Mouse (Mus musculus) midbrain, embryonic 14.5 days (tissue): ENCODE data around the gene Dmac2. TPM values are rescaled to one million over a fixed set of nuclear protein-coding genes. Genes with fewer than 3 reads are reported as not detected.
A peak's percentile ranks its signal among the peaks of the same experiment; 100 is the strongest.

Experiments
- ATAC-seq: fragments of 200-750 bp; cut with Nextera tagmentation; 2 replicates; pipeline ENCODE4 v1.8.0; 2017; ENCODE audit warnings: moderate number of reproducible peaks, moderate library complexity; ENCODE audit not compliant: low FRiP score, low TSS enrichment
- DNase-seq: peaks from one replicate; pipeline ENCODE4 v3.0.0-alpha.2; 2015
- H3K27ac ChIP-seq: fragments of 300-500 bp; sonication (generic); replicated peaks from 2 replicates; pipeline ENCODE4 v1.5.1; 2014; ENCODE audit warnings: mild to moderate bottlenecking, low read depth, low read length, moderate library complexity
- H3K27me3 ChIP-seq: fragments of 300-500 bp; sonication (generic); 2 replicates; pipeline ENCODE4 v1.6.1; 2014; ENCODE audit warnings: low read length, control low read depth, mixed read lengths; ENCODE audit not compliant: control insufficient read depth, insufficient read depth
- H3K36me3 ChIP-seq: fragments of 300-500 bp; sonication (generic); 2 replicates; pipeline ENCODE4 v1.6.1; 2014; ENCODE audit warnings: low read length, control low read depth; ENCODE audit not compliant: control insufficient read depth, insufficient read depth
- H3K4me1 ChIP-seq: fragments of 300-500 bp; sonication (generic); 2 replicates; pipeline ENCODE4 v1.6.1; 2014; ENCODE audit warnings: mild to moderate bottlenecking, antibody characterized with exemption, low read length, control low read depth; ENCODE audit not compliant: control insufficient read depth, insufficient read depth
- H3K4me2 ChIP-seq: fragments of 300-500 bp; sonication (generic); 2 replicates; pipeline ENCODE4 v1.6.1; 2014; ENCODE audit warnings: mild to moderate bottlenecking, low read length, moderate library complexity
- H3K4me3 ChIP-seq: fragments of 300-500 bp; sonication (generic); replicated peaks from 2 replicates; pipeline ENCODE4 v1.5.1; 2014; ENCODE audit warnings: low read depth, low read length
- H3K9ac ChIP-seq: fragments of 300-500 bp; sonication (generic); replicated peaks from 2 replicates; pipeline ENCODE4 v1.6.1; 2014; ENCODE audit warnings: mild to moderate bottlenecking, low read length, moderate library complexity
- H3K9me3 ChIP-seq: fragments of 300-500 bp; sonication (generic); 2 replicates; pipeline ENCODE4 v1.6.1; 2016; ENCODE audit warnings: low read length, control low read depth, mixed read lengths; ENCODE audit not compliant: control insufficient read depth
- WGBS: fragments of 180-500 bp; shearing (Covaris S2); extraction: QIAGEN DNeasy Blood & Tissue Kit; methylation state at CpG from one replicate; pipeline ENCODE4 v1.1.7; 2014; 5-methylcytosine and 5-hydroxymethylcytosine counted together
- polyA plus RNA-seq: library from polyadenylated mRNA; unstranded; fragments of >200 nt; fragmentation: Nextera tagmentation; extraction: Ambion mirVana; gene quantifications from 2 replicates; pipeline ENCODE4 v1.2.1, GENCODE M21; 2014

The Dmac2 gene
- polyA plus RNA-seq, 1 experiment from 2014 or later = 40.4 TPM

GRCm38 (mm10) chr7:25652244-25652759, 33.1 kb downstream of the Dmac2 start:
- WGBS = 94% methylated on average over 12 of the region's 12 CpGs
- H3K27me3 ChIP-seq = no peaks in the 10 kb centered on the region
- H3K4me1 ChIP-seq = peaks cover 5% of the 10 kb centered on the region
- no peak overlapping the region for H3K9ac ChIP-seq
- H3K27ac ChIP-seq = no peak overlapping the region
- H3K9me3 ChIP-seq = no peaks in the 10 kb centered on the region
- H3K4me2 ChIP-seq = no peak overlapping the region
- ATAC-seq (no peak), DNase-seq (no peak)
- H3K4me3 ChIP-seq = no peak overlapping the region
- 0 out of 2 replicates have a peak, but pooled peaks cover 4% of the 10 kb centered on the region for H3K36me3 ChIP-seq

DNA sequence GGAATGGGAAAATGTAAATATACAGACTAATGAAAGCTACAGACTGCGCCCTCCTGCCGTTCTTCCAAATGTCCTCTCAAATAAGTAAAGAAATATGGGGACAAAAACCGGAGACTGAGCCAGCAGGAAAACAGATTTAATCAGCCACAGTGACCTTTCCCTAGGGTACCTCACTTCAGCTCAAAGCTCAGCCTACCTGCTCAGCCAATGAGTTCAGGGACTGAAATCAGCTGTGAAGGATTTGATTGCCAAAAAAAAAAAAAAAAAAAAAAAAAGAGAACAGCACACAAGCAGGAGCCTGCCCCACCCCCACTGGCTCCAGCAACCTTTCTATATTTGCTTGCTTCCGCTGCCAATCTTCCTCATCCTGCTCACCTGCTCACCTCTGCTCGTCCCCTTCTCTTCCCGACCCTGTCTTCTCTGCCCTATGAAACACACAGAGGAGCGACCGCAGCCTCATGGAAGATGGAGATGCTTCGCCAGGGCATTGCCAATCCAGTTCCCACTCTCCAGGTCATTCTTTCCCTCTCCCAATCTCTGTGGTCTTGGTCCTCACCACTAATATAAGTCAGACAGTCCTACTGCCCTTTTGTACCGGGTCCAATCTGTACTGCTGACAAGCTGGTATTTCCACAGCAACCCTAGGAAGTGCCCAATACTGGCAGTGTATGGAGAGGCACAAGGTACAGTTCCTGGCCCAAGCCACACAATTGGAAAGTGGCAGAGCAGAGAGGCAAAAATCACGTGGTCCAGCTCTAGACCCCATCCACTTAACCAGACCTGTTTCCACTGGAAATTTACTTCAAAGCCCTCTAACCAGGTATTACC, 36.6 kb downstream of the Dmac2 start:
- no peak for DNase-seq
- 0 out of 2 replicates have a peak, but pooled peaks cover 4% of the 10 kb centered on the region for H3K36me3 ChIP-seq
- no peak for ATAC-seq

DNA sequence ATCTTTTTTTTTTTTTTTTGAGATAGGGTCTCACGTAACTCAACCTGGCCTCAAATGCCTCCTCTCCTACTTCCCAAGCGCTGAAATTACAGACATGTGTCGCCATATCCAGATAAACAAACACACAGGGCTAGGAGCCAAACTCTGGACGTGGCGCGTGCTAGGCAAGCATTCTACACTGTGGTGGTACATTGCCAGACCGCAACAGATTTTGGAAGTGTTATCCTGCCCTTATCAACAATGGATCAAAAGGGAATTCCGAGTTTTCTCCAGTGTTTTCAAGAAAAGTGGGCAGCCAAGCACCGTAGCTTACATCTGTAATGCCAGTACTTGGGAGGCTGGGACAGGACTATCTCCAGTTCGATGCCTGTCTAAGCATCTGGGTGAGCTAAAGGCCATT, 38.6 kb downstream of the Dmac2 start:
- ATAC-seq (no peak), DNase-seq (no peak)
- Histone ChIP-seq H3K27ac (no peak overlapping the region), H3K4me1 (peaks cover 18% of the 10 kb centered on the region), H3K36me3 (peaks cover 5% of the 10 kb centered on the region; the same call in 1 of the 2 replicates), H3K9ac (peak overlapping the region; percentile 54), H3K4me3 (peak overlapping the region; percentile 54), H3K4me2 (peak overlapping the region; percentile 74), H3K27me3 (no peaks in the 10 kb centered on the region), H3K9me3 (no peaks in the 10 kb centered on the region)
- WGBS = 46% methylated on average over 10 of the region's 10 CpGs

More for the DNA sequence above, 36.6 kb downstream of the Dmac2 start:
- Histone ChIP-seq H3K4me3 (no peak overlapping the region), H3K9ac (no peak overlapping the region; the same call in 1 of the 2 replicates), H3K27me3 (no peaks in the 10 kb centered on the region), H3K4me1 (peaks cover 18% of the 10 kb centered on the region), H3K9me3 (no peaks in the 10 kb centered on the region), H3K27ac (no peak overlapping the region), H3K4me2 (no peak overlapping the region)
- WGBS = 82% methylated on average over 11 of the region's 11 CpGs

- Histone ChIP-seq H3K36me3 (peaks cover 10% of the 10 kb centered on the region; the same call in 1 of the 2 replicates), H3K4me3 (peak within 1 kb of the TSS; percentile 54), H3K27ac (peak within 1 kb of the TSS; percentile 50), H3K9me3 (no peaks in the 10 kb centered on the region), H3K27me3 (no peaks in the 10 kb centered on the region), H3K4me1 (peaks cover 18% of the 10 kb centered on the region), H3K9ac (peak within 1 kb of the TSS; percentile 54), H3K4me2 (peak within 1 kb of the TSS; percentile 74)
- ATAC-seq (peak; percentile 99), DNase-seq (peak; percentile 100)
- under 1% methylated on average over 50 of the region's 50 CpGs for WGBS
Measured at GRCm38 (mm10) chr7:25658657-25659472, 39.7 kb downstream of the Dmac2 start, which contains the start of the genes Bckdha and Exosc5. Gene Bckdha (minus strand): TSS chr7:25658981. Gene Exosc5 (plus strand): TSS chr7:25659164.

DNA sequence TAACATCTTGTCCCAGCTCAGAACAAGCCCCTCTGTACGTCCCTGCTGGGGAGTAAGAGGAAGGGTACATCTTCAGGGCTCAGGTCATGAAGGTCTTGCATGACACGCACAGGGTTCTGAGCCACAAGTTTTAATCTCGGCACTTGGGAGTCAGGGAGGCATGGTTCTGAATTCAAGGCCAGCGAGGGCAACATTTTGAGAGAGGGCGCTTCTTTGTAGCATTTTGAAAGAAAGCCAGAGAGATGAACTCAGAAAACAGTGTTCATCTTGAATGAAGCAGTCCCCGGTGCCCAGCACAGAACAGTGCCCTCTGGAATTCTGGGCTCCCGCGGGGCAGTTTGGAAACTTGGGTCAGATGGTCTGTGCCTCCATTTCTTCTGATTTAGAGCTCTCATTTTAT, 47.2 kb downstream of the Dmac2 start:
- DNase-seq = no peak
- Histone ChIP-seq H3K9ac (no peak overlapping the region), H3K4me1 (no peaks in the 10 kb centered on the region), H3K9me3 (no peaks in the 10 kb centered on the region), H3K36me3 (peaks cover 50% of the 10 kb centered on the region), H3K27ac (no peak overlapping the region), H3K4me3 (no peak overlapping the region), H3K27me3 (no peaks in the 10 kb centered on the region), H3K4me2 (no peak overlapping the region)
- 94% methylated on average over 8 of the region's 8 CpGs for WGBS
- no peak for ATAC-seq

DNA sequence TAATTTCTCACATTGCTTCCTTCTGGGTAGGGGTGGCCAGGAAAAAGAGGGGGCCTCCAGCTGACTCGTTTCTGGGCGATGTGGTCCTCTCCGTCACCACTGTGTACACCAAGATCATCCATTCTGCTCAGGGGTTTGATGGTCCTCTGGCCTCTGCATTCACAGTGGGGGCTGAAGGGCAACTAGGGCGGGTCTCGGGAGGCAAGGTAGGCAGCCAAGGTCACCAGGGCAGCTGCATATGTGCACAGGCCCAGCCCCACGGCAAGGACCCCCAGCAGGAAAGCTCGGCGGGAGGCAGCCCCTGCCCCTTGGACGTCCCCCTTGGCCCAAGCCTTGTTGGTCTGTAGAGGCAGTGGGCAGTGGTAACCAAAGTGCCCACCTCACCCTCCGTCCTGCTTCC, 49.9 kb downstream of the Dmac2 start:
- Histone ChIP-seq H3K4me1 (no peaks in the 10 kb centered on the region), H3K9me3 (no peaks in the 10 kb centered on the region), H3K36me3 (peaks cover 38% of the 10 kb centered on the region), H3K27me3 (peaks cover 9% of the 10 kb centered on the region), H3K27ac (no peak overlapping the region), H3K4me3 (no peak overlapping the region), H3K4me2 (no peak overlapping the region), H3K9ac (no peak overlapping the region)
- WGBS = 86% methylated on average over 10 of the region's 10 CpGs
- no peak for ATAC-seq
- no peak for DNase-seq

- Histone ChIP-seq H3K27me3 (peaks cover 14% of the 10 kb centered on the region), H3K36me3 (peaks cover 33% of the 10 kb centered on the region), H3K4me1 (0 out of 2 replicates have a peak, but pooled peaks cover 3% of the 10 kb centered on the region), H3K9me3 (no peaks in the 10 kb centered on the region), H3K4me2 (no peak overlapping the region), H3K4me3 (no peak overlapping the region), H3K9ac (no peak overlapping the region), H3K27ac (no peak overlapping the region)
- 80% methylated on average over 9 of the region's 9 CpGs for WGBS
- no peak for DNase-seq
- no peak for ATAC-seq
Measured at GRCm38 (mm10) chr7:25669631-25670030, 50.4 kb downstream of the Dmac2 start.

GRCm38 (mm10) chr7:25670096-25670495, 50.9 kb downstream of the Dmac2 start:
- ATAC-seq = no peak
- WGBS = 91% methylated on average over 4 of the region's 4 CpGs

More at GRCm38 (mm10) chr7:25670096-25670495, 50.9 kb downstream of the Dmac2 start:
- peaks cover 18% of the 10 kb centered on the region for H3K27me3 ChIP-seq
- 0 out of 2 replicates have a peak, but pooled peaks cover 7% of the 10 kb centered on the region for H3K4me1 ChIP-seq
- H3K27ac ChIP-seq = no peak overlapping the region
- DNase-seq = no peak
- H3K4me2 ChIP-seq = no peak overlapping the region
- H3K9me3 ChIP-seq = no peaks in the 10 kb centered on the region
- peaks cover 28% of the 10 kb centered on the region for H3K36me3 ChIP-seq
- H3K9ac ChIP-seq = no peak overlapping the region
- H3K4me3 ChIP-seq = no peak overlapping the region
